Mouse (Mus musculus) C2C12 (cell line): Measurements from ENCODE around the gene Ctrc.

Source experiments
- CEBPB ChIP-seq: IDR thresholded peaks from one replicate; pipeline ENCODE4 v1.6.1; 2011; ENCODE audit warnings: low read depth, mild to moderate bottlenecking, control low read depth, moderate library complexity
- CTCF ChIP-seq: IDR thresholded peaks from one replicate; pipeline ENCODE4 v1.5.1; 2011; ENCODE audit not compliant: control insufficient read depth, insufficient read depth, insufficient read length
- FOSL1 ChIP-seq: IDR thresholded peaks from one replicate; pipeline ENCODE4 v1.8.0; 2011; ENCODE audit warnings: mild to moderate bottlenecking, low read length; ENCODE audit not compliant: poor library complexity, insufficient read depth, severe bottlenecking
- MAX ChIP-seq: IDR thresholded peaks from one replicate; pipeline ENCODE4 v1.6.1; 2011; ENCODE audit warnings: mild to moderate bottlenecking, control low read depth
- MYOD1 ChIP-seq: IDR thresholded peaks from one replicate; pipeline ENCODE4 v1.6.1; 2011; ENCODE audit warnings: low read depth; ENCODE audit not compliant: control insufficient read depth, insufficient read length
- USF1 ChIP-seq: IDR thresholded peaks from one replicate; pipeline ENCODE4 v1.6.1; 2011; ENCODE audit warnings: low read depth, mild to moderate bottlenecking, control low read depth, moderate library complexity

DNA sequence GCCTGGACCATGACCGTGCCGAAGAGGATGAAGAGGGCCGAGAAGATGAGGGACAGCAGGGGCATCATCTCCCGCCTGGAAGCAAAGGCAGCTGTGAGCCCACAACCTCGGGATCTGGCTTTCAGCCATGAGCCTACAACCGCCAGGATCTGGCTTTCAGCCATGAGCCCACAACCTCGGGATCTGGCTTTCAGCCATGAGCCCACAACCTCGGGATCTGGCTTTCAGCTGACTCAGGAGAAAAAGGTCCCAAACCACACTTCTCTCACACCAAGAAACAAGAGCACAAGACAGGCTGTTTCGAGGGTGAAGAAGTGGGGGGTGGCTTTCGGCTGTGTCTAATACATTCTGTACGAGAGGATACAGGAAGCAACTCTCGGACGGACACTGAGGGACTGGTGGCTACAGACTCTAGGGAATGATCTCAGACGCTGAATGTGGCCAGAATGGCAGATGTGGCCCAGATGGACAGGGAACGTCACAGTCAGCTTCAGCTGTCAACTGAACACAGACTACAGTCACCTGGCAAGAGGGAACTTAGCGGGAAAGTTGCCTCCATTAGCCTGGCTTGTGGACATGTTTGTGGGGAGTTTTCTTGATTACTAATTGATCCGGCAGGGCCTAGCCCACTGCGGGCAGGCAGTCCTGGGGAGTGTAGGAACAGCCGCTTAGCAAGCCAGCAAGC lies 79.3 kb downstream of the Ctrc start:
- no peak for TF ChIP-seq CTCF
- peak; percentile 3 for TF ChIP-seq MYOD1
- no peak for TF ChIP-seq USF1
- no peak for TF ChIP-seq MAX
- no peak for TF ChIP-seq FOSL1
- TF ChIP-seq CEBPB, result no peak
